Mouse (Mus musculus) layer of hippocampus, postnatal 25 days (tissue): ENCODE results near the gene Prickle1. TPM values are rescaled to one million over a fixed set of nuclear protein-coding genes. Genes with fewer than 3 reads are reported as not detected.

Source experiments
- DNase-seq, 2 experiments: peaks; one replicate each; pipeline ENCODE4 v3.0.0; 2022; ENCODE audit warnings: mixed read lengths in 2 of 2, low spot score in 1 of 2; ENCODE audit errors: extremely low spot score in 1 of 2
- total RNA-seq, 2 experiments: library from RNA; stranded (reverse); gene quantifications; 2 replicates each; pipeline ENCODE4 v1.2.3; 2021

Gene Prickle1
- 10 to 100 TPM; 71.5 to 79.6 TPM for total RNA-seq

DNA sequence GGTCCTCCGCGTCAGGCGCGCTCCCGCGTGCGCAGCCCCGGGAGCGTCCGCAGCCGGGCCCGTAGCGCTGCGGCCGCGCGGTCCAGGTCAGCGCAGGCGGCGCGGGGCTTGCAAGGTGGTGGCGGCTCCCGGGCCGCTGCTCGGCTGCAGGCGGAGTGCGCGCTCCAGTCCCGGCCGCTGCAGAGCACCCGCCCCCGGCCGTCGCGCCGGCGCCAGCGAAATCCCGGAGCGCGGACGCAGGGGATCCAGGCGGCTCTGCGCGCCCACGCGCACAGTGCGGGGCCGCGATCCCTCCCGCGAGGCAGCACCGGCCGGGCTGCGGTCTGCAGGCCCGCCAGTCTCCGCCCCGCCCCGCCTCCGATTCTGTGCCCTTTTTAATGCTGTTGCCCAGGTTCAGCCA is at the start of gene Prickle1:
Gene Prickle1, minus strand, starts transcription at position 146 of the 400 bp plus-strand sequence.
- DNase-seq, result peak; percentile 82 to 83

DNA sequence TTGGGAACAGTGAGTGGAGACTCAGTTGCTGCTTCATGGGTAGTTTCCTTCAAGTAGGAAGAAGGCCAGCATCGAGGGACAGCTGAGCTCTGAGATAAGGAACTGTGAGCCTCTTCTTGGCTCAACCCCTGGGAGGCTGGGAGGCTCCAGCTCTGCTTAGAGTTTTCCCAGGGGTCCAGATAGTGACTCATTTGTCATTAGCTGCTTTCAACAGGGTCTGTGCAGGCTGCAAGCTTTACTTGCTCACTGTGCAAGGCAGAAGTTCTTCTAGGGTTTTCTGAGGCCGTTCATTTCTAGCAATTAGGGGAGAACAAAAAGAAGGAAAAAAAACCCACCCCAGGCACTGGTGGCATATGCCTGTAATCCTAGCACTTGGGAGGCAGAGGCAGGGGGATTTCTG is 44.5 kb upstream of the Prickle1 start:
- no peak for DNase-seq

DNA sequence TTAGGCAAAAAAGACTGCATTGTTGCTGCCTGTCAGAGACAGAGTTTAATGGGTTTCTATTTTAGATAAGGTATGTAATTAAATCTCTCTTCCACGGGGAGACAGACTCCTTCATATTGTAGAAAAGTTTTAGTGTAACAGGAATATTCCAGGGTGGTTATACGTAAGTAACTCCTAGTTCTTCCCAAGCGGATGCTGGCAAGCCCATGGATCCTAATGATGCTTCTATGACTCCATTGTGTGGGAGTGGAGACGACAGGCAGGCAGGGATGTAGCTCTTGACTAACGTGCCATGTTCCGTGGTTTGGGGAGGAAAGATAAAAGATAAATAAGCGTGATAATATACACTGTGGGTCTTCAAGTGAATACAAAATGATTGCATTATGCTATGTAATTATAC is 41.3 kb upstream of the Prickle1 start:
- no peak for DNase-seq

DNA sequence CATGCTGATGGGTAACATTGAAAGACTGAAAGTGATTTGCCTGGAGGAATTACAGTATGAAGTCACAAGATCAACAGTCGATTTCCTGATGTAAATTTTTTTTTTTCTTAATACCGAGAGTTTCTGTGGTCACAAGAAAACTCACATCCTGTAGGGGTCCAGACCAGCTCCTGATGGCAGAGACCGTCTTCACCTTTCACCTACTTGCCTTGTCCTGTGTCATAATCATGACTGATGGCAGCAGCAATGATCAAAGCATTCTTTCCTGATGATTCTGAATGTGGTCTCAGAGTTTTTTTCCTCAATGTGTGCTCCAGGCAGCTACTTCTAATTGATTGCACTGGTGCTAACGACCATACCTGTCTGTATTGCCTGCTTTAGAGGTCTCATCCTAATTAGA is 39.9 kb upstream of the Prickle1 start:
- no peak for DNase-seq

DNA sequence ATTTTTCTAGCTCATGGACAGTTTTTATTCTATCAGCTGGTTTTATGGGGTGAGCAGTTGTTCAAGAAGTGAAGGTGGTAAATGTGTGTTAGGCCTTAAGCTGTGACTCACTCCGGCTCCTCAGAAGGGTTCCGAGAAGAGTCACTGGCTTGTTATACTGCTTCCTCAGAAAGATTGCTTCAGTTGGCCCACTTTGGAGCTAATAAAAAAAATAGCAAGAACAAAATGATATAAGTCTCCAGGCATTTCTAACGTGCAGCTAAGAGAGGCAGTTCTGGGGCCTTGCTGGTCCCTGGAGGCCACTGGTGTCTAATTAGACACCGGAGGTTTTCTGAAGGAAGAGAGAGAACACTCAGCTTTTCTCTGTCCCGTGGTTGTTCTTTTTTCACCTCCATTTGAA is 38.8 kb upstream of the Prickle1 start:
- no peak for DNase-seq

DNA sequence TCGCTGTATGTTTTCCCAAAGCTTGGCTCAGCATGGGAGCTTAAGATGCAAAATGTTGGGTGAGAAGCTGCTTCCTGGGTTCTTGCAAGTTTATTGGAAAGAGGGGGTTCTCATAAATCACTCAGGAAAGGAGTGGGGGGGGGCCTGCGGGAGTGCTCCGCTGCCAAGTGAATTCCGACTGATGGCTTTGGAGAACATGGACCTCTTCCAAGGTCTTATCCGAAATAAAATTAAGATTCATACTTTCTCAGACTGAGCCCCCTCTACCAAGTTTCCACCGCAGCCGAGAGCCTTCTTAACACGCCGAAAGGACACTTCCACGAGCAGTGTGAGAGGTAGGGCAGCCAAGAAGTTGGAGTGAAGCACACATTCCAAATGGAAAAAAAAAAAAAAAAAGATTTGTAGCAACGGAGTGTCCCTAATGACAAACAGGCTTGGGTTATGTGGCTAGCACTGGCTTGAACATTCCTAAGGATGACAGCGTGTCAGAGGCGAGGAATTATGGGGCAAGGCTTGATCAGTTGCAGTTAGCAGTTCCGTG is 34.4 kb upstream of the Prickle1 start:
- DNase-seq, result no peak

DNA sequence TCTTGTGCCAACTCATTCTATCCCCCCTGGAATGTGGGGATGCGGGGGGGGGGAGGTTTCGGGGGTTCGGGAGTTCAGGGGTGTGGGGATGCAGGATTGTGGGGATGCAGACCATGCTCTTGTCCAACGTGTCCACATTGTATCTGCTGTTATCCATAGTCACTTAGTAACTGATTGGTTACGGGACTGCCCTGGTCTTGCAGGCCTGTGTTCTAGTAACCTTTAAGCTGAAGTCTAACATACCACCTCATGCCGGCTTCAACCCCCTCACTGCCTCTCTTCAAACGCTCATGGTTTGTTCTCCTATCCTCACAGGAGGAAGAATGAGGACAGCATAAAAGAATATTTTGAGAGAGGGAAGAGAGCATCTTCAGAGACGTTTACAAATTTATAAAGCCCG is 33.5 kb upstream of the Prickle1 start:
- DNase-seq, result no peak

- no peak for DNase-seq
Measured at GRCm38 (mm10) chr15:93627836-93628797, 32.4 kb upstream of the Prickle1 start.

DNA sequence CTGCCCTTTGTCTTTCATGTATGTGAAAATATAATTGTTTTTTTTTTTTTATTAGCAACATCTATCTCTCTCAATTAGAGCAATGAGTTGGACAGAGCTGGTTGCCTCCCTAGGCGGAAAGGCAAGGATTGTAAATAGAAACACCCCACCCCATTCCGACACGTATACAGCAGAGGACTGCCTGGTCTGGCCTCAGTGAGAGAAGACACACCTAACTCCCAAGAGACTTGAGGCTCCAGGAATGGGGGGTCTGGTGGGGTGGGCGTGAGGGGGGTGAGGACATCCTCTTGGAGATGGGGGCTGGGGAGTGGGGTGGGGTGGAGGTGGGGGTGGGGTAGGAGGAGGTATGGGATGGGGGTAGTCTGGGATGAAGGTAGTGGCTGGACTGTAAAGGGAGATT is 23.9 kb upstream of the Prickle1 start:
- DNase-seq, result no peak

DNA sequence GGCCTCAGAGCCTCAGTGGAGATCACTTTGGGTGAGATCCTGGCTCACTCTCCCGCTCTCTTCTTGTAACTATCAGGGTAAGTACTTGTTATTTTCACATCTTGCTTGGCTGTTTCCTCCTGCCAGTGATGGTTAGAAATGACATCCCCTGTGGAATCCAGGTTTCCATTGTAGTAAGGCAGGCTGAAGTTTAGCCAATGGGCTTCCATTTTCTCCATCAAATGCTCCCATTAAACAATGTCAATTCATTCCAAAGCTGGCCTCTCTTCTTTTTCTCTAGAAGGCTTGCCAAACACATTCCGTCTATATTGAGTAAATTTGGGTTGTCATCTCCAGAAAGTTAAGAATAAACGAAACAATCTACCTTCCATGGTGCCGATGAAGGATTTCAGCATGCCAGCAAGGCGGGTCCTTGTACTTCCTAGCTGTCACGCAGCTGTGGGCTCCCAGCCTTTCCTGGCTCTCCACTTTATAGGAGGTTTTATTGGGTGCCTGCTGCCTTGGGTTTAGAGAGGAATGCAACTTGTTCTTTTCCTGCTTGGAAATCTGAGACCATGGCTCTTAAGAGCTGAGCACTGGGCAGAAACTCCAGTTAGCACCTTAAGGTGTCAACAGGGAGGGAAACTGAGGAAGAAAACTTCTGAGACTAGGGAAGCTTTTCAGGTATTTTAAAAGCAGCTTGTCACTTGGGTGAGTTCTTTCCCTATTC is 22.9 kb upstream of the Prickle1 start:
- DNase-seq, result no peak

GRCm38 (mm10) chr15:93616277-93616676 is 20.6 kb upstream of the Prickle1 start:
- DNase-seq, result no peak

DNA sequence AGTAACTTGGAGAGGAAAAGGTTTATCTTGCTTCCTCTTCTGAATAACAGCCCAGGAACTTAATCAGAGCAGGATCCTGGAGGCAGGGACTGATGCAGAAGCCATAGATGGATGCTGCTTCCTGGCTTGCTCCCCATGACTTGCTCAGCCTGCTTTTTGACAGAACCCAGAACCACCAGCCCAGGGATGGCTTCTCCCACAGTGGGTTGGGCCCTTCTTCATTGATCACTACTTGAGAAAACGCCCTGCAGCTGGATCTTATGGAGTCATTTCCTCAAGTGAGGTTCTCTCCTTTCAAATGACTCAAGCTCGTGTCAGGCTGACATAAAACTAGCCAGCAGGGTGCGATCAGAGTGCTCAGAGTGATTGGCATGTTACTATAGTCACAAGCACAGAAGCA is 19.3 kb upstream of the Prickle1 start:
- DNase-seq, result no peak

DNA sequence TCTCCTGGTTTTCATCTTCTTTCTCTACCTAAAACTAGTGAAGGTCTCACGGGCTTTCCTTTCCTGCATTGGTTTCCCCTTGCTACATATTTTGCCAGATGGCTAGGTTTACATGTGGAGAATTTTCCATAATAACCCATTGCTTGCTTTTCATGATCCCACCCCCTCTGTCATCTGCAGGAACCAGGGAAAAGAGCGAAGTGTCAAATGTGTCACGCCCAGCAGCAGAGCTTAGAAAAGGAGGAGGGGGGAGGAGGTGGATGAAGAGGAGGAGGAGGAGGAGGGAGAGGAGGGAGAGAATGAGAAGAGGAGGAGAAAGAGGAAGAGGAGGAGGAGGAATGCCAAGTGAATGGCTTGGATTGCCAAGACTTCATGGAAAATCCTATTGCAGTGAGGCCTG is 17.9 kb upstream of the Prickle1 start:
- DNase-seq, result no peak

GRCm38 (mm10) chr15:93611536-93612300 is 16.0 kb upstream of the Prickle1 start:
- DNase-seq, result no peak

- no peak for DNase-seq
Measured at GRCm38 (mm10) chr15:93610721-93611201, 15.1 kb upstream of the Prickle1 start.

DNA sequence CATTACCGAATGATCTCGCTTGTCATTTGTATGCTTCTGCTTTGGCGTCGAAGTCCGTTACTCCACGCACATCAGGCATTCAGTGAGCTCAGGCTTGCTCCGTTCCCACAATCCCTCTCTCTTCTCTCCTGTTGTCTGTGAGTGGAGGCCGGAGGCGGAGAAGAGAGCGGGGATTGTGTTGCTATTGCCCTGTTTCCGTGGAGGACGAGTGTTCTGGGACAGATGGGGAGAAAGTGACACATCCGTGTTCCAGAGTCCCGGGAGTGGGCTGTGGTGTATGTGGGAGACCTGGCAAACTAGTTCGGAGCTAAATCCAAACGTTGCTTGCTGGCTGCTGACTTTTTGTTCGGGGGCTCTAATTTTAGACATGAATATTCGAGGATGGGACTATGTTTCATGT is 14.6 kb upstream of the Prickle1 start:
- peak; percentile 17 to 19 for DNase-seq

GRCm38 (mm10) chr15:93602850-93603249 is 7.2 kb upstream of the Prickle1 start:
- no peak for DNase-seq

DNA sequence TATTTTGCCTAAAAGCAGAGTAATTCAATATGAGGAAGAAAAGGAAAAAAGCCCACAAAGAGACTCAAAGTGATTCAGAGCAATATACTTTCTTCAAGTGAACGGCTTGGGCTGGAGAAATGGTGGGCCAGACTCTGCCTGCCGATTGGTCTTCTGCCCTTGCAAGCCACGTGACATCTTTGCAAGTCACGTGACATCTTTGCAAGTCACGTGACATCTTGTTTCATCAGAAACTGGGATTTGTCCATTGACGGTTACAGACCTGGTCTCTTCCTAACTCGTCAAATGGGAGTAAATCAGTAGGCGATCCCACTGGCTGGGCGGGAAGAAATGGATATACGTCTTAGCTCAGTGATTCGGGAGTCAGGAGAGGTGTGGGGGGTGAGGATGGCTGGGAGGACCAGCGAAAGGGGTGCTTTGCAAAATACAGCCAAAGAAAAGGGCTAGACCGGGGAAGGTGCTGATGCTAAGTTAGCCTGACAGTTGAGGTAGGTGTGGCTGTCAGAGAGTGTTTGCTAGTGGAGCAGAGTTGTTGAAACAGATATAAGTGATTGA is 5.8 kb upstream of the Prickle1 start:
- DNase-seq, result no peak

GRCm38 (mm10) chr15:93596991-93597390 is 1.3 kb upstream of the Prickle1 start:
- no peak for DNase-seq

DNA sequence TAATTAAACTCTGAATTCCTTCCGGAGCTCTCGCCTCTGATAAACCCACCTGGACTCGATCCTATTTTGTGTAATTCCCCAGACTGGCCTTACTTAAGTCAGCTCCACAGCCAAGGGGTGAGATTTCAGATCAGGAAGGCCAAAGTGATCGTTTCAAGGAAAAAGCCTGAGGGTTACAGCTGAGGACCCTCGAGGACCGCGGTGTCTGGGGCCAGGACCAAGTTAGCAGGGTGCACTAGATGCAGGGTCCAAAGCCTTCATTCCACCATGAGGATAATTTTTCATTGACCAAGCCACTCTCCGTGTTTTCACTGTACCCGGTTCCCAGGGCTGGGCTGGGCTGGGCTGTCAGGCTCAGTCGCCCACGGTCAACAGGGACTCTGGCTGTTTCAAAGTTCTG is 594 bp upstream of the Prickle1 start:
- DNase-seq, result peak; percentile 54 to 65
